8 mouse cellular contexts compared by ENCODE assay signal in genomic region chrX:152151709-152152108, GRCm38 (mm10). TPM values are rescaled to one million over a fixed set of nuclear protein-coding genes. Genes with fewer than 3 reads are reported as not detected.
DNase-seq lines count a peak whose midpoint lies in the region; ATAC-seq and TF ChIP-seq lines count a peak whose summit lies in the region.

No protein-coding gene starts in this region.

- TF ChIP-seq RAD21 in MEL (IDR thresholded peaks at IDR 0.05; ENCODE audit: low read depth, low read length): peak; percentile 98

- H3K27ac ChIP-seq in limb, embryonic 11.5 days (replicated peaks; ENCODE audit: low read depth, low read length): no peak overlapping the region
- H3K27ac ChIP-seq in limb, embryonic 10.5 days: no peak overlapping the region
- H3K27ac ChIP-seq in MEL (ENCODE audit: control insufficient read depth, low read depth, low read length): no peak overlapping the region
- H3K27ac ChIP-seq in cerebellum, adult 2 months (ENCODE audit: insufficient read depth, low read length): no peak overlapping the region

- no peak for TF ChIP-seq POLR2A in MEL (IDR thresholded peaks at IDR 0.05; ENCODE audit: control insufficient read depth in 1 of 2, insufficient read depth in 1 of 2, low read depth in 1 of 2, low read length in 2 of 2, poor library complexity in 1 of 2)
- no peak for TF ChIP-seq POLR2A in cerebellum, adult 2 months (IDR thresholded peaks at IDR 0.05; ENCODE audit: borderline replicate concordance, insufficient read depth, low read length)

- no peak for ATAC-seq in limb, embryonic 11.5 days (ENCODE audit: insufficient number of reproducible peaks, low FRiP score, low TSS enrichment, low read depth)
- ATAC-seq in inflammation-experienced regulatory T-cells, adult 6 months: no peak

- H3K27me3 ChIP-seq in limb, embryonic 11.5 days (ENCODE audit: control insufficient read depth, insufficient read depth, low read length): peaks cover 11% of the 10 kb centered on the region; the same call in 1 of the 2 replicates
- peaks cover 97% of the 10 kb centered on the region for H3K27me3 ChIP-seq in limb, embryonic 10.5 days (ENCODE audit: low read depth, poor library complexity, severe bottlenecking)
- H3K27me3 ChIP-seq in MEL (ENCODE audit: control insufficient read depth in 1 of 2, insufficient read depth in 2 of 2, low read length in 2 of 2): no peaks in the 10 kb centered on the region; a peak in 3 of 4 replicates
- H3K27me3 ChIP-seq in cerebellum, adult 2 months (ENCODE audit: control insufficient read depth, insufficient read depth, low read length): no peaks in the 10 kb centered on the region

- no peak overlapping the region for H3K4me2 ChIP-seq in limb, embryonic 11.5 days (ENCODE audit: low read depth, severe bottlenecking)

- TF ChIP-seq EP300 in MEL (IDR thresholded peaks at IDR 0.05; ENCODE audit: low read depth in 1 of 2, low read length in 2 of 2): no peak

- peak; percentile 57 for DNase-seq in limb, embryonic 11.5 days (ENCODE audit: low spot score)
- no peak for DNase-seq in limb, embryonic 10.5 days (ENCODE audit: low spot score)
- DNase-seq in MEL (ENCODE audit: low read depth, low spot score): peak; percentile 76
- peak; percentile 65 to 70 for DNase-seq in cerebellum, adult 2 months
- peak; percentile 33 for DNase-seq in gastrocnemius, postnatal 10 days
- peak; percentile 52 for DNase-seq in left cerebral cortex, postnatal 4 days
- peak; percentile 62 for DNase-seq in naive thymus-derived CD4-positive, alpha-beta T cell, adult 2 months (ENCODE audit: low read depth)

- no peaks in the 10 kb centered on the region for H3K36me3 ChIP-seq in limb, embryonic 11.5 days (ENCODE audit: control insufficient read depth, insufficient read depth, low read length)
- H3K36me3 ChIP-seq in limb, embryonic 10.5 days: no peaks in the 10 kb centered on the region
- peaks cover 0 to 2% of the 10 kb centered on the region in 2 experiments; a peak in 2 of 4 replicates for H3K36me3 ChIP-seq in MEL (ENCODE audit: control insufficient read depth in 1 of 2, insufficient read depth in 2 of 2, low read length in 2 of 2)

- H3K4me3 ChIP-seq in limb, embryonic 11.5 days (ENCODE audit: low read depth, low read length): no peak overlapping the region
- H3K4me3 ChIP-seq in limb, embryonic 10.5 days: no peak overlapping the region
- no peak overlapping the region for H3K4me3 ChIP-seq in MEL (ENCODE audit: control insufficient read depth in 1 of 2, insufficient read depth in 1 of 2, low read depth in 2 of 2, low read length in 2 of 2)
- no peak overlapping the region for H3K4me3 ChIP-seq in cerebellum, adult 2 months (replicated peaks; ENCODE audit: insufficient read depth, low read depth, low read length)

- no peaks in the 10 kb centered on the region for H3K4me1 ChIP-seq in limb, embryonic 11.5 days (ENCODE audit: control insufficient read depth, insufficient read depth, low read length)
- H3K4me1 ChIP-seq in limb, embryonic 10.5 days: no peaks in the 10 kb centered on the region
- peaks cover 0 to 4% of the 10 kb centered on the region in 2 experiments; a peak in 2 of 4 replicates for H3K4me1 ChIP-seq in MEL (ENCODE audit: control insufficient read depth in 1 of 2, insufficient read depth in 2 of 2, low read length in 2 of 2)
- no peaks in the 10 kb centered on the region; the same call in 1 of the 2 replicates for H3K4me1 ChIP-seq in cerebellum, adult 2 months (ENCODE audit: control insufficient read depth, insufficient read depth, low read length)

- no peak overlapping the region for H3K9ac ChIP-seq in limb, embryonic 11.5 days (ENCODE audit: low read length)
- H3K9ac ChIP-seq in MEL (ENCODE audit: control insufficient read depth, low read depth, low read length, poor library complexity, severe bottlenecking): no peak overlapping the region

- no peaks in the 10 kb centered on the region for H3K79me2 ChIP-seq in MEL (ENCODE audit: control insufficient read depth, insufficient read depth, low read length, poor library complexity)

- intact Hi-C loops in left cerebral cortex, postnatal 4 days (cut with DNase I): loop anchor here (10.0 kb wide), 1 partner anchor 207 kb away; no protein-coding TSS in a partner anchor

- no peaks in the 10 kb centered on the region for H3K9me3 ChIP-seq in limb, embryonic 11.5 days (ENCODE audit: control insufficient read depth, low read length)
- H3K9me3 ChIP-seq in limb, embryonic 10.5 days (replicated peaks): no peaks in the 10 kb centered on the region
- H3K9me3 ChIP-seq in MEL (replicated peaks; ENCODE audit: insufficient read depth, low read length): no peaks in the 10 kb centered on the region

- TF ChIP-seq CTCF in MEL (IDR thresholded peaks at IDR 0.05 in 2 of 3, conservative IDR thresholded peaks at IDR 0.05 in 1 of 3; ENCODE audit: control insufficient read depth in 1 of 3, insufficient read depth in 1 of 3, low read depth in 2 of 3, low read length in 3 of 3, poor library complexity in 1 of 3, severe bottlenecking in 1 of 3): peak; percentile 65 to 91 (median 73)
- peak; percentile 60; the same call in 1 of the 2 replicates for TF ChIP-seq CTCF in cerebellum, adult 2 months (IDR thresholded peaks at IDR 0.05; ENCODE audit: borderline replicate concordance, insufficient read depth, low read depth, low read length)

- 15% methylated on average over 6 of the region's 6 CpGs for WGBS in limb, embryonic 11.5 days
- WGBS in limb, embryonic 10.5 days: 15% methylated on average over 6 of the region's 6 CpGs
- 7% methylated on average over 6 of the region's 6 CpGs for WGBS in cerebellum, adult 2 months

TF ChIP-seq in MEL, 35 proteins besides CTCF, POLR2A, EP300 and RAD21:
- TF ChIP-seq POLR2AphosphoS5 (IDR thresholded peaks at IDR 0.05; ENCODE audit: borderline replicate concordance, low read depth, low read length) (no peak), ZC3H11A (IDR thresholded peaks at IDR 0.05; ENCODE audit: low read depth, low read length) (peak; percentile 87), SIN3A (IDR thresholded peaks at IDR 0.05; ENCODE audit: low read length) (no peak), GATA1 (IDR thresholded peaks at IDR 0.05; ENCODE audit: low read depth, low read length) (no peak), TAL1 (IDR thresholded peaks at IDR 0.05; ENCODE audit: low read length) (no peak), SMC3 (IDR thresholded peaks at IDR 0.05; ENCODE audit: low read depth, low read length) (peak; percentile 89), MYC (IDR thresholded peaks at IDR 0.05; ENCODE audit: low read depth, low read length) (no peak), CHD1 (IDR thresholded peaks at IDR 0.05; ENCODE audit: low read depth, low read length) (no peak), MAFK (IDR thresholded peaks at IDR 0.05; ENCODE audit: borderline replicate concordance, low read depth, low read length) (no peak), MYB (IDR thresholded peaks at IDR 0.05; ENCODE audit: low read depth, low read length) (no peak), USF2 (IDR thresholded peaks at IDR 0.05; ENCODE audit: borderline replicate concordance in 1 of 2, insufficient read depth in 1 of 2, low read depth in 1 of 2, low read length in 2 of 2) (no peak), TCF12 (IDR thresholded peaks at IDR 0.05; ENCODE audit: low read depth, low read length) (no peak), RCOR1 (IDR thresholded peaks at IDR 0.05; ENCODE audit: low read depth, low read length) (no peak), TBP (IDR thresholded peaks at IDR 0.05; ENCODE audit: low read depth, low read length) (no peak)

RNA-seq across cellular contexts. Expression of gene Iqsec2, which starts 7.6 kb away (rescaled TPM):
- polyA plus RNA-seq in limb, embryonic 11.5 days (2014; fragmentation: Nextera tagmentation; extraction: Ambion mirVana): 1.1 and 1.5 TPM in 2 replicates
- 0.49 and 1.2 TPM in 2 replicates for polyA plus RNA-seq in limb, embryonic 10.5 days (2016; fragmentation: Nextera tagmentation; extraction: Ambion mirVana)
- 0.19 and 0.39 TPM in 2 replicates for total RNA-seq in MEL (2012; rRNA removed)
- polyA plus RNA-seq in MEL (2012; ENCODE audit: insufficient read depth in 1 of 2, insufficient read length in 2 of 2, low read depth in 1 of 2, low replicate concordance in 2 of 2, missing spikeins in 1 of 2): 1 to 10 TPM in 1 of 2 experiments, not detected in 1; 1.7 TPM
- 79.8 and 84.7 TPM in 2 replicates for polyA plus RNA-seq in cerebellum, adult 2 months (2012; rRNA removed)
- total RNA-seq in gastrocnemius, postnatal 10 days (2021): 10 to 100 TPM; 15.5 to 17.5 TPM
- total RNA-seq in left cerebral cortex, postnatal 4 days (2021): 10 to 100 TPM; 50.3 to 56.7 TPM
- polyA plus RNA-seq in inflammation-experienced regulatory T-cells, adult 6 months (2017; shearing (Covaris generic)): under 1 TPM in 2 of 3 experiments, not detected in 1; 0.35 to 0.36 TPM

Comparison
In these comparisons a context has a peak if more than half of its experiments do, and no peak if none do; other contexts are left out.
1. RNA of gene Iqsec2, which starts 7.6 kb away (polyA plus RNA-seq): 79.8 to 84.7 TPM in cerebellum, adult 2 months; 1.7 TPM in MEL, 1.1 to 1.5 TPM in limb, embryonic 11.5 days, 0.49 to 1.2 TPM in limb, embryonic 10.5 days and 0.35 to 0.36 TPM in inflammation-experienced regulatory T-cells, adult 6 months; every median in the first group is over 10 times any median in the second.